Mouse (Mus musculus): ENCODE measurements around the gene Hist1h4i. TPM values are rescaled to one million over a fixed set of nuclear protein-coding genes. Genes with fewer than 3 reads are reported as not detected.
"Not testable (repeated sequence)": the region's sequence is repeated elsewhere in the genome, so short reads cannot be mapped to it uniquely, and the experiment has no call there.

Hist1h4i gene
- polyA plus RNA-seq, 1 experiment from 2014 or later = 10.6 TPM

GRCm38 (mm10) chr13:22039364-22039763 lies 1.8 kb downstream of the Hist1h4i start:
- Histone ChIP-seq H3K27ac (ENCODE audit: low read length) (no peak overlapping the region), H3K4me2 (ENCODE audit: low read depth, low read length) (peak overlapping the region; percentile 62; the same call in 1 of the 2 replicates), H3K4me3 (ENCODE audit: low read length) (no peak overlapping the region)

DNA sequence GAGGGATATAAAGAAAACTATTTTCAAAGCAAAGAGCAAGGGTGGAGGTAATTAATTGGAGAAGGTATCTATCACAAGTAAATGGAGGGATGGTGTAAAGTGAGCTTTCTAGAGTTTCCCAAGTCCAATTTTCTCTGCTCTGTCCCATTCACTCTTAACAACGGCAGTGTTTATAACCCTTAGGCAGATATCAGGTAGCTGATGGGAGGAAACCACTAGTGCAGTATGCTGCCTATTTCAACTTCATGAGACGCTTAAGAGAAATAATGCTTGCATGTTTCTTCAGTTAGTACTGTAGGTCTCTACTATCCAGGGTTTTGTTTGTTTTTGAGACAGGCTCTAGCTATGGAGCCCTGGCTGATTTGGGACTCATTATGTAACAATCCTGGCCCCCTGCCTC lies 3.7 kb downstream of the Hist1h4i start:
- WGBS = 72% methylated on average over 2 of the region's 2 CpGs
- H3K4me3 ChIP-seq (ENCODE audit: low read length) = no peak overlapping the region

More at GRCm38 (mm10) chr13:22039364-22039763, 1.8 kb downstream of the Hist1h4i start:
- Histone ChIP-seq H3K9ac (ENCODE audit: low read length) (no peak overlapping the region), H3K9me3 (replicated peaks; ENCODE audit: control insufficient read depth, low read length) (no peaks in the 10 kb centered on the region), H3K4me1 (ENCODE audit: control insufficient read depth, insufficient read depth, low read length) (peaks cover 31% of the 10 kb centered on the region), H3K27me3 (ENCODE audit: control insufficient read depth, insufficient read depth, low read length) (no peaks in the 10 kb centered on the region), H3K36me3 (ENCODE audit: control insufficient read depth, insufficient read depth) (no peaks in the 10 kb centered on the region)
- no peak for ATAC-seq (replicated peaks; ENCODE audit: extremely low read depth, insufficient read depth, low FRiP score)
- 73% methylated on average over 5 of the region's 5 CpGs for WGBS

GRCm38 (mm10) chr13:22036986-22037385 lies 4.2 kb downstream of the Hist1h4i start:
- Histone ChIP-seq H3K9me3 (replicated peaks; ENCODE audit: control insufficient read depth, low read length) (no peaks in the 10 kb centered on the region), H3K9ac (ENCODE audit: low read length) (peak overlapping the region; percentile 43), H3K27me3 (ENCODE audit: control insufficient read depth, insufficient read depth, low read length) (no peaks in the 10 kb centered on the region), H3K27ac (ENCODE audit: low read length) (peak overlapping the region; percentile 48), H3K4me2 (ENCODE audit: low read depth, low read length) (peak overlapping the region; percentile 58), H3K4me3 (ENCODE audit: low read length) (peak overlapping the region; percentile 38; the same call in 1 of the 2 replicates), H3K36me3 (ENCODE audit: control insufficient read depth, insufficient read depth) (no peaks in the 10 kb centered on the region), H3K4me1 (ENCODE audit: control insufficient read depth, insufficient read depth, low read length) (peaks cover 21% of the 10 kb centered on the region)
- no peak for ATAC-seq (replicated peaks; ENCODE audit: extremely low read depth, insufficient read depth, low FRiP score)
- WGBS = 70% methylated on average over 3 of the region's 3 CpGs

More for the DNA sequence above, 3.7 kb downstream of the Hist1h4i start:
- Histone ChIP-seq H3K4me1 (ENCODE audit: control insufficient read depth, insufficient read depth, low read length) (peaks cover 25% of the 10 kb centered on the region), H3K4me2 (ENCODE audit: low read depth, low read length) (no peak overlapping the region), H3K9ac (ENCODE audit: low read length) (no peak overlapping the region), H3K9me3 (replicated peaks; ENCODE audit: control insufficient read depth, low read length) (no peaks in the 10 kb centered on the region), H3K36me3 (ENCODE audit: control insufficient read depth, insufficient read depth) (no peaks in the 10 kb centered on the region), H3K27ac (ENCODE audit: low read length) (no peak overlapping the region), H3K27me3 (ENCODE audit: control insufficient read depth, insufficient read depth, low read length) (no peaks in the 10 kb centered on the region)
- ATAC-seq (replicated peaks; ENCODE audit: extremely low read depth, insufficient read depth, low FRiP score) = no peak

DNA sequence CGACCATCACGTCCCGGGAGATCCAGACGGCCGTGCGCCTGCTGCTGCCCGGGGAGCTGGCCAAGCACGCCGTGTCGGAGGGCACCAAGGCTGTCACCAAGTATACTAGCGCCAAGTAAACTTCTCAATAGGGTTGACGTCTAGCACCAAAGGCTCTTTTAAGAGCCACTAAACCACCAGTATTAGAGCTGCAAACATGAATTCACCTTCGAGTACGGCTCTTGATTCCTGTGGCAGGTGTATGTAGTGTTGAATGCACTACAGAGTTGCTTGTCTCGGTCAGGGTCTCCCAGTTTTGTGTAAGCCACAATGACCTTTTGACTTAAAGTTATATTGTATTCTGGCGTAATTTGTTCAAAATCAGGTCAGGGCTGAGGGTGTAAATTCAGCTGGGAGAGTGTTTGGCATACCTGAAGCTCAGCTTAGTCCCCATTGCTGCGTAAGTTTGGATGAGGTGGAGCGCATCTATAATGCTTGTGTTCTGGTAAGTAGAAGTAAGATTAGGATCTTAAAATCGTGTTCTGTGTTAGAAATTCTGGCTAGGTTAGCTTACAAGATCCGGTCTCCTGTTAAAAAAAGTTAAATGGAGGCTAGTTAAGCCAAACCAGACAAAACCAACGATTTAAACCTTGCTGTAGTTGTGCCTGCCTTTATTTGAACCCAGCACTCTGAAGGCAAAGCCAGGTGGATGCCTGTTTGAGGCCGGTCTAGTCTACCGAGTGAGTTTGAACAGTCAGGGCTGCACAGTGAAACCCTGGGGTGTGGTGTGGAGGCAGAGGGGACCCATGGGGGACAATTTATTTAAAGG lies 4.8 kb downstream of the Hist1h4i start:
- 4% methylated on average over 17 of the region's 23 CpGs for WGBS
- peak; percentile 16 for ATAC-seq (replicated peaks; ENCODE audit: extremely low read depth, insufficient read depth, low FRiP score)
- peaks cover 19% of the 10 kb centered on the region for H3K4me1 ChIP-seq (ENCODE audit: control insufficient read depth, insufficient read depth, low read length)
- H3K27me3 ChIP-seq (ENCODE audit: control insufficient read depth, insufficient read depth, low read length) = no peaks in the 10 kb centered on the region
- no peaks in the 10 kb centered on the region for H3K36me3 ChIP-seq (ENCODE audit: control insufficient read depth, insufficient read depth)
- peak overlapping the region; percentile 48 for H3K27ac ChIP-seq (ENCODE audit: low read length)
- H3K4me2 ChIP-seq (ENCODE audit: low read depth, low read length) = peak overlapping the region; percentile 58
- H3K9ac ChIP-seq (ENCODE audit: low read length) = peak overlapping the region; percentile 43
- H3K4me3 ChIP-seq (ENCODE audit: low read length) = peak overlapping the region; percentile 38
- H3K9me3 ChIP-seq (replicated peaks; ENCODE audit: control insufficient read depth, low read length) = no peaks in the 10 kb centered on the region

DNA sequence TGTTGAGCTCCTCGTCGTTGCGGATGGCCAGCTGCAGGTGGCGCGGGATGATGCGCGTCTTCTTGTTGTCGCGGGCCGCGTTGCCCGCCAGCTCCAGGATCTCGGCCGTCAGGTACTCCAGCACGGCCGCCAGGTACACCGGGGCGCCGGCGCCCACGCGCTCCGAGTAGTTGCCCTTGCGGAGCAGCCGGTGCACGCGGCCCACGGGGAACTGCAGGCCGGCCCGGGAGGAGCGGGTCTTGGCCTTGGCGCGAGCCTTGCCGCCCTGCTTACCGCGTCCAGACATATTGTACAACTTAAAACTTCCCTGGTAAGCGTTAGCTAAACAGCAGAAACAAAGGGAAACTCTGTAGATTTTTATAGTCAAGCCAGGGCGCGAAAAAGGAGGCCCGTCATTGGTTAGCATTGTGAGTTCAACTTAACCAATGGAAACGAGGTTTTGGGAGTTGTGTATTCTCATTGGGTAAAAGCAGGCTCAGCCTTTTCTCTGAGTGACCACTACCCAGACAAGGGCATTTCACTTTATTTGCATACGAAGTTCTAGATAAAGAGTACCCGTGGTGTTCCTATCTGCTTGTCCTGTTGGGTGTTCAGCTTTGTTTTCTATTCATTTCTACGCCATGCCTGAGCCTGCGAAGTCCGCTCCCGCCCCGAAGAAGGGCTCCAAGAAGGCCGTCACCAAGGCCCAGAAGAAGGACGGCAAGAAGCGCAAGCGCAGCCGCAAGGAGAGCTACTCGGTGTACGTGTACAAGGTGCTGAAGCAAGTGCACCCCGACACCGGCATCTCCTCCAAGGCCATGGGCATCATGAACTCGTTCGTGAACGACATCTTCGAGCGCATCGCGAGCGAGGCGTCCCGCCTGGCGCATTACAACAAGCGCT lies 5.7 kb downstream of the Hist1h4i start, which contains the start of the genes Hist1h2ah and Hist1h2bk:
Hist1h2ah (minus strand) TSS at position 302 of the 882 bp plus-strand sequence.
Hist1h2bk (plus strand) TSS at position 604 of the 882 bp plus-strand sequence.
- ATAC-seq (replicated peaks; ENCODE audit: extremely low read depth, insufficient read depth, low FRiP score) = peak; percentile 96
- H3K9ac ChIP-seq (ENCODE audit: low read length) = peak within 1 kb of the TSS; percentile 75
- H3K4me2 ChIP-seq (ENCODE audit: low read depth, low read length) = peak within 1 kb of the TSS; percentile 69
- H3K27ac ChIP-seq (ENCODE audit: low read length) = peak within 1 kb of the TSS; percentile 79
- peak within 1 kb of the TSS; percentile 56 for H3K4me3 ChIP-seq (ENCODE audit: low read length)
- under 1% methylated on average over 21 of the region's 69 CpGs for WGBS
- H3K27me3 ChIP-seq (ENCODE audit: control insufficient read depth, insufficient read depth, low read length); H3K36me3 ChIP-seq (ENCODE audit: control insufficient read depth, insufficient read depth); H3K9me3 ChIP-seq (replicated peaks; ENCODE audit: control insufficient read depth, low read length): not testable (repeated sequence)
- H3K4me1 ChIP-seq (ENCODE audit: control insufficient read depth, insufficient read depth, low read length) = peaks cover 19% of the 10 kb centered on the region

DNA sequence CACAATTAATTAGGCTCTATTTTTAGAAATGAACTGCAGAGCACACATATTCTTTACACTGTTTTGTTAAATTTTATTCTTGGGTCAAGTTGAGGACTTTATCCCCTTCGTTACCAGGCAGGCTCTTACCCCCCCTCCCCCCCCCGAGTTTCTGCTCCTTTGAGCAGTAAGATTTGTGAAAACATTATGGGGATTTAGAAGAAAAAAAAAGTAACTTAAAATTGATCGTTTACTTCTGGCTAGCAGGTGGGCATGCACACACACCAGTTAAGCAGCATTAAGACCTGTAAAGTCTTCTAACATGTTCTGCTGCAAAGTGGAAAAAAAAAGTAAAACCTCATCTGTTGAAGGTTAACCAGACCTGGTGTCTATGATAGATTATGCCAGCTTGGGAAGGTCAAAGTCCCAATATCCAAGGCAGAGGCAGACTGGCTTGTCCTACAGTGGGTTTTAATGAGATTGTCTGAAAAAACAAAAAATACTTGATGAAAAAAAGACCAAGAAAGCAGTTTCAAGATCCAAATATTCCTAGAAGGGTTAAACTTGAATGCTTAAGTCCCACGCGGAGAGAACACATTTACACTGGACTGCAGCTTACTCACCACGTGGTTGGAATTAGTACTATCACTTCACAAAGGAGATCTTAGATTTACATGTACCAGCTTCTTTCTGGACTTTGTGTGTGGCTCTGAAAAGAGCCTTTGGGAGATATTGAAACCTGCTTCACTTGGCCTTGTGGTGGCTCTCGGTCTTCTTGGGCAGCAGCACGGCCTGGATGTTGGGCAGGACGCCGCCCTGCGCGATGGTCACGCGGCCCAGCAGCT lies 6.5 kb downstream of the Hist1h4i start:
- WGBS = under 1% methylated on average over 13 of the region's 14 CpGs
- H3K27ac ChIP-seq (ENCODE audit: low read length) = peak overlapping the region; percentile 79
- no peak for ATAC-seq (replicated peaks; ENCODE audit: extremely low read depth, insufficient read depth, low FRiP score)
- peak overlapping the region; percentile 75 for H3K9ac ChIP-seq (ENCODE audit: low read length)
- H3K4me3 ChIP-seq (ENCODE audit: low read length) = peak overlapping the region; percentile 51
- H3K4me2 ChIP-seq (ENCODE audit: low read depth, low read length) = peak overlapping the region; percentile 66
- no peaks in the 10 kb centered on the region for H3K36me3 ChIP-seq (ENCODE audit: control insufficient read depth, insufficient read depth)
- H3K9me3 ChIP-seq (replicated peaks; ENCODE audit: control insufficient read depth, low read length) = no peaks in the 10 kb centered on the region
- no peaks in the 10 kb centered on the region for H3K27me3 ChIP-seq (ENCODE audit: control insufficient read depth, insufficient read depth, low read length)
- H3K4me1 ChIP-seq (ENCODE audit: control insufficient read depth, insufficient read depth, low read length) = peaks cover 11% of the 10 kb centered on the region

DNA sequence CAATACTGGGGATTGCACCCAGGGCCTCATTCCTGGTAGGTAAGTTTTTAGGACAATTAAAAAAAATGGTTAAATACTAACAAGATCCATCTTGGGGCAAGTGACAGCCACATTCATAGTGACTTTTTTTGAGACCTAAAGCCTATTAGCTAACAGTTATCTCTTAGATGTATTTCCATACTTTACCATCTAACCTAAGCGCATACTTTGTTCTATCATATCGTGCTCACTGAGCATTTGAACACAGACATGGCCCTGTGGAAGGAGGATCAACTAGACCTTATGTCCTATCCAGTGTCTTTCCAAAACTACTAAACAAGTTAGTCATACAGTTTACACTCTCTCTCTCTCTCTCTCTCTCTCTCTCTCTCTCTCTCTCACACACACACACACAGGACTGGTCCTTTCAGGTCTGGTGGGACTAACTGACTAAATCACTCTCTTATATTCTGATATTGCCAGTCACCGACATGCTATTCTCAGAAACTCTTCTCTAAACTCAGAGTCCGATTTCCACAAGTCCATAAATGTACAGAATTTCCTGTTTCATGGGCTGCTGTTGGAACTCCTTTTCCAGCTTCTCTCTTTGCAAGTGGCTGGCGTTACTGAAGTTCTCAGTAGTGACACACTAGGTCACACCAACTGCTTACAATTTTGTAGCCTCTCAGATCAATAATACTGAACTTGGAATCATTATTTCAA lies 7.3 kb downstream of the Hist1h4i start:
- no peak for ATAC-seq (replicated peaks; ENCODE audit: extremely low read depth, insufficient read depth, low FRiP score)
- peaks cover 11% of the 10 kb centered on the region for H3K4me1 ChIP-seq (ENCODE audit: control insufficient read depth, insufficient read depth, low read length)
- H3K36me3 ChIP-seq (ENCODE audit: control insufficient read depth, insufficient read depth) = no peaks in the 10 kb centered on the region
- H3K4me3 ChIP-seq (ENCODE audit: low read length) = peak overlapping the region; percentile 51
- H3K27ac ChIP-seq (ENCODE audit: low read length) = 0 out of 2 replicates have a peak overlapping the region, but pooled peaks have one; percentile 31
- H3K9me3 ChIP-seq (replicated peaks; ENCODE audit: control insufficient read depth, low read length) = no peaks in the 10 kb centered on the region
- H3K4me2 ChIP-seq (ENCODE audit: low read depth, low read length) = peak overlapping the region; percentile 66
- WGBS = 44% methylated on average over 5 of the region's 5 CpGs
- peak overlapping the region; percentile 75 for H3K9ac ChIP-seq (ENCODE audit: low read length)
- no peaks in the 10 kb centered on the region for H3K27me3 ChIP-seq (ENCODE audit: control insufficient read depth, insufficient read depth, low read length)

GRCm38 (mm10) chr13:22030493-22030892 lies 10.7 kb downstream of the Hist1h4i start:
- no peak for ATAC-seq (replicated peaks; ENCODE audit: extremely low read depth, insufficient read depth, low FRiP score)
- no peak overlapping the region for H3K4me2 ChIP-seq (ENCODE audit: low read depth, low read length)
- 15% methylated on average over 4 of the region's 4 CpGs for WGBS

More at GRCm38 (mm10) chr13:22030493-22030892, 10.7 kb downstream of the Hist1h4i start:
- Histone ChIP-seq H3K4me3 (ENCODE audit: low read length) (no peak overlapping the region), H3K27me3 (ENCODE audit: control insufficient read depth, insufficient read depth, low read length) (no peaks in the 10 kb centered on the region), H3K9me3 (replicated peaks; ENCODE audit: control insufficient read depth, low read length) (no peaks in the 10 kb centered on the region), H3K27ac (ENCODE audit: low read length) (no peak overlapping the region), H3K9ac (ENCODE audit: low read length) (no peak overlapping the region), H3K4me1 (ENCODE audit: control insufficient read depth, insufficient read depth, low read length) (peaks cover 5% of the 10 kb centered on the region), H3K36me3 (ENCODE audit: control insufficient read depth, insufficient read depth) (no peaks in the 10 kb centered on the region)
